Mouse (Mus musculus) heart, embryonic 13.5 days (tissue): ENCODE results near the gene Cyp2c23. TPM values are rescaled to one million over a fixed set of nuclear protein-coding genes. Genes with fewer than 3 reads are reported as not detected.

Experiments
- ATAC-seq: fragments of 200-750 bp; cut with Nextera tagmentation; 2 replicates; pipeline ENCODE4 v1.8.0; 2017; ENCODE audit warnings: moderate TSS enrichment; ENCODE audit not compliant: insufficient number of reproducible peaks, low FRiP score, low TSS enrichment; ENCODE audit errors: extremely low read depth
- H3K27ac ChIP-seq: fragments of 300-500 bp; sonication (generic); replicated peaks from 2 replicates; pipeline ENCODE4 v1.5.1; 2015; ENCODE audit warnings: moderate library complexity, mild to moderate bottlenecking, inconsistent platforms
- H3K27me3 ChIP-seq: fragments of 300-500 bp; sonication (generic); replicated peaks from 2 replicates; pipeline ENCODE4 v1.6.1; 2015; ENCODE audit warnings: mild to moderate bottlenecking, inconsistent platforms
- H3K36me3 ChIP-seq: fragments of 300-500 bp; sonication (generic); 2 replicates; pipeline ENCODE4 v1.6.1; 2015; ENCODE audit warnings: mild to moderate bottlenecking, inconsistent platforms
- H3K4me1 ChIP-seq: fragments of 300-500 bp; sonication (generic); 2 replicates; pipeline ENCODE4 v1.6.1; 2015; ENCODE audit warnings: inconsistent platforms
- H3K4me2 ChIP-seq: fragments of 300-500 bp; sonication (generic); 2 replicates; pipeline ENCODE4 v1.6.1; 2015; ENCODE audit warnings: inconsistent platforms, mild to moderate bottlenecking, moderate library complexity
- H3K4me3 ChIP-seq: fragments of 300-500 bp; sonication (generic); 2 replicates; pipeline ENCODE4 v1.5.1; 2015; ENCODE audit warnings: moderate library complexity, mild to moderate bottlenecking, inconsistent platforms
- H3K9ac ChIP-seq: fragments of 300-500 bp; sonication (generic); 2 replicates; pipeline ENCODE4 v1.6.1; 2015; ENCODE audit warnings: inconsistent platforms, mild to moderate bottlenecking, moderate library complexity
- H3K9me3 ChIP-seq: fragments of 300-500 bp; sonication (generic); 2 replicates; pipeline ENCODE4 v1.6.1; 2016; ENCODE audit warnings: inconsistent platforms
- WGBS: fragments of 180-500 bp; shearing (Covaris S2); methylation state at CpG from one replicate; pipeline ENCODE4 v1.1.7; 2015; ENCODE audit warnings: mixed read lengths; 5-methylcytosine and 5-hydroxymethylcytosine counted together
- polyA plus RNA-seq: library from polyadenylated mRNA; unstranded; fragments of >200 nt; fragmentation: Nextera tagmentation; extraction: Ambion mirVana; gene quantifications from 2 replicates; pipeline ENCODE4 v1.2.1, GENCODE M21; 2015

Cyp2c23 gene
- polyA plus RNA-seq, 1 experiment from 2014 or later = 0.15 TPM

- WGBS = 32% methylated on average over 7 of the region's 7 CpGs
- no peak; the same call in 1 of the 2 replicates for ATAC-seq
- Histone ChIP-seq H3K27ac (peak overlapping the region; percentile 36; the same call in 1 of the 2 replicates), H3K4me3 (no peak overlapping the region), H3K9ac (no peak overlapping the region), H3K27me3 (no peaks in the 10 kb centered on the region; the same call in 1 of the 2 replicates), H3K4me1 (peaks cover 29% of the 10 kb centered on the region), H3K9me3 (no peaks in the 10 kb centered on the region), H3K4me2 (0 out of 2 replicates have a peak overlapping the region, but pooled peaks have one; percentile 5), H3K36me3 (no peaks in the 10 kb centered on the region)
These were observed 33.6 kb downstream of the Cyp2c23 start for GRCm38 (mm10) chr19:43995427-43995826.

GRCm38 (mm10) chr19:43992464-43992863 is 36.5 kb downstream of the Cyp2c23 start:
- Histone ChIP-seq H3K9ac (no peak overlapping the region), H3K27ac (no peak overlapping the region; the same call in 1 of the 2 replicates), H3K27me3 (no peaks in the 10 kb centered on the region), H3K36me3 (no peaks in the 10 kb centered on the region), H3K9me3 (no peaks in the 10 kb centered on the region), H3K4me3 (no peak overlapping the region), H3K4me2 (no peak overlapping the region), H3K4me1 (peaks cover 29% of the 10 kb centered on the region)
- 54% methylated on average over 4 of the region's 4 CpGs for WGBS
- no peak for ATAC-seq

GRCm38 (mm10) chr19:43990362-43990761 is 38.6 kb downstream of the Cyp2c23 start:
- H3K36me3 ChIP-seq = no peaks in the 10 kb centered on the region
- no peak for ATAC-seq

GRCm38 (mm10) chr19:43986069-43986794 is 42.8 kb downstream of the Cyp2c23 start, which contains the start of gene Cpn1:
Gene Cpn1, minus strand, starts transcription at chr19:43986556.
- ATAC-seq = no peak
- Histone ChIP-seq H3K9me3 (no peaks in the 10 kb centered on the region), H3K27me3 (peaks cover 31% of the 10 kb centered on the region), H3K4me2 (peak within 1 kb of the TSS; percentile 59), H3K27ac (no peak within 1 kb of the TSS), H3K4me3 (peak within 1 kb of the TSS; percentile 18; the same call in 1 of the 2 replicates), H3K4me1 (no peaks in the 10 kb centered on the region), H3K9ac (peak within 1 kb of the TSS; percentile 33; the same call in 1 of the 2 replicates), H3K36me3 (no peaks in the 10 kb centered on the region)
- WGBS = 21% methylated on average over 30 of the region's 30 CpGs

More at GRCm38 (mm10) chr19:43990362-43990761, 38.6 kb downstream of the Cyp2c23 start:
- Histone ChIP-seq H3K27me3 (peaks cover 18% of the 10 kb centered on the region), H3K27ac (no peak overlapping the region), H3K4me1 (peaks cover 24% of the 10 kb centered on the region), H3K9ac (no peak overlapping the region), H3K9me3 (no peaks in the 10 kb centered on the region), H3K4me2 (no peak overlapping the region), H3K4me3 (no peak overlapping the region)
- WGBS = 68% methylated on average over 8 of the region's 8 CpGs

GRCm38 (mm10) chr19:43981992-43982391 is 47.0 kb downstream of the Cyp2c23 start:
- Histone ChIP-seq H3K9me3 (no peaks in the 10 kb centered on the region), H3K4me2 (no peak overlapping the region), H3K9ac (no peak overlapping the region), H3K27me3 (peaks cover 28% of the 10 kb centered on the region), H3K4me3 (no peak overlapping the region), H3K4me1 (no peaks in the 10 kb centered on the region), H3K27ac (no peak overlapping the region), H3K36me3 (no peaks in the 10 kb centered on the region)
- no peak for ATAC-seq
- WGBS = 77% methylated on average over 5 of the region's 5 CpGs

GRCm38 (mm10) chr19:43980711-43981110 is 48.3 kb downstream of the Cyp2c23 start:
- Histone ChIP-seq H3K4me1 (peaks cover 7% of the 10 kb centered on the region), H3K27me3 (peaks cover 15% of the 10 kb centered on the region), H3K9ac (no peak overlapping the region), H3K9me3 (no peaks in the 10 kb centered on the region), H3K27ac (no peak overlapping the region), H3K36me3 (no peaks in the 10 kb centered on the region), H3K4me2 (no peak overlapping the region), H3K4me3 (no peak overlapping the region)
- no peak for ATAC-seq
- 81% methylated on average over 17 of the region's 17 CpGs for WGBS

- 67% methylated on average over 3 of the region's 3 CpGs for WGBS
- ATAC-seq = no peak
These were observed 51.2 kb downstream of the Cyp2c23 start for GRCm38 (mm10) chr19:43977799-43978198.

GRCm38 (mm10) chr19:43976661-43977060 is 52.3 kb downstream of the Cyp2c23 start:
- Histone ChIP-seq H3K36me3 (no peaks in the 10 kb centered on the region), H3K9ac (no peak overlapping the region), H3K4me1 (peaks cover 7% of the 10 kb centered on the region), H3K4me2 (no peak overlapping the region), H3K9me3 (no peaks in the 10 kb centered on the region), H3K27ac (no peak overlapping the region), H3K4me3 (no peak overlapping the region), H3K27me3 (no peaks in the 10 kb centered on the region)
- no peak; the same call in 1 of the 2 replicates for ATAC-seq
- 44% methylated on average over 6 of the region's 6 CpGs for WGBS

More at GRCm38 (mm10) chr19:43977799-43978198, 51.2 kb downstream of the Cyp2c23 start:
- Histone ChIP-seq H3K9ac (no peak overlapping the region), H3K27me3 (no peaks in the 10 kb centered on the region), H3K4me1 (peaks cover 7% of the 10 kb centered on the region), H3K9me3 (no peaks in the 10 kb centered on the region), H3K4me2 (no peak overlapping the region), H3K36me3 (no peaks in the 10 kb centered on the region), H3K27ac (no peak overlapping the region), H3K4me3 (no peak overlapping the region)

- ATAC-seq = no peak
- Histone ChIP-seq H3K27me3 (0 out of 2 replicates have a peak, but pooled peaks cover 4% of the 10 kb centered on the region), H3K36me3 (no peaks in the 10 kb centered on the region), H3K9ac (no peak overlapping the region), H3K27ac (no peak overlapping the region), H3K4me1 (peaks cover 7% of the 10 kb centered on the region), H3K9me3 (no peaks in the 10 kb centered on the region), H3K4me3 (no peak overlapping the region), H3K4me2 (no peak overlapping the region)
- WGBS = 86% methylated on average over 6 of the region's 6 CpGs
These were observed 54.8 kb downstream of the Cyp2c23 start for GRCm38 (mm10) chr19:43974221-43974620.

GRCm38 (mm10) chr19:43973711-43974110 is 55.3 kb downstream of the Cyp2c23 start:
- Histone ChIP-seq H3K9ac (no peak overlapping the region), H3K4me3 (no peak overlapping the region)

GRCm38 (mm10) chr19:43972129-43972528 is 56.9 kb downstream of the Cyp2c23 start:
- H3K4me3 ChIP-seq = no peak overlapping the region
- H3K27me3 ChIP-seq = 0 out of 2 replicates have a peak, but pooled peaks cover 4% of the 10 kb centered on the region
- 86% methylated on average over 8 of the region's 8 CpGs for WGBS
- no peak overlapping the region for H3K27ac ChIP-seq
- H3K9me3 ChIP-seq = no peaks in the 10 kb centered on the region
- H3K4me1 ChIP-seq = peaks cover 7% of the 10 kb centered on the region
- no peak overlapping the region for H3K4me2 ChIP-seq
- no peak for ATAC-seq
- H3K36me3 ChIP-seq = no peaks in the 10 kb centered on the region
- no peak overlapping the region for H3K9ac ChIP-seq

More at GRCm38 (mm10) chr19:43973711-43974110, 55.3 kb downstream of the Cyp2c23 start:
- Histone ChIP-seq H3K4me2 (no peak overlapping the region), H3K36me3 (no peaks in the 10 kb centered on the region), H3K27me3 (0 out of 2 replicates have a peak, but pooled peaks cover 4% of the 10 kb centered on the region), H3K4me1 (peaks cover 7% of the 10 kb centered on the region), H3K27ac (no peak overlapping the region), H3K9me3 (no peaks in the 10 kb centered on the region)
- WGBS = 70% methylated on average over 9 of the region's 9 CpGs
- ATAC-seq = no peak
